Mouse (Mus musculus) adipose tissue, adult 10 weeks (tissue): ENCODE results near the gene Olfr1231. TPM values are rescaled to one million over a fixed set of nuclear protein-coding genes. Genes with fewer than 3 reads are reported as not detected.

Experiments used
- polyA plus RNA-seq: library from polyadenylated mRNA; stranded (reverse); fragments of 350-450 nt; fragmentation: Illumina TruSeq; extraction: RNeasy Lipid Tissue Mini Kit (QIAGEN cat#74804); gene quantifications from one replicate; pipeline ENCODE4 v1.2.3, GENCODE M21; 2014; ENCODE audit warnings: low read depth, low replicate concordance

Gene Olfr1231
- polyA plus RNA-seq = not detected

GRCm38 (mm10) chr2:89306974-89307373 lies at the start of gene Olfr1231:
Gene Olfr1231 (minus strand): TSS chr2:89307074.

DNA sequence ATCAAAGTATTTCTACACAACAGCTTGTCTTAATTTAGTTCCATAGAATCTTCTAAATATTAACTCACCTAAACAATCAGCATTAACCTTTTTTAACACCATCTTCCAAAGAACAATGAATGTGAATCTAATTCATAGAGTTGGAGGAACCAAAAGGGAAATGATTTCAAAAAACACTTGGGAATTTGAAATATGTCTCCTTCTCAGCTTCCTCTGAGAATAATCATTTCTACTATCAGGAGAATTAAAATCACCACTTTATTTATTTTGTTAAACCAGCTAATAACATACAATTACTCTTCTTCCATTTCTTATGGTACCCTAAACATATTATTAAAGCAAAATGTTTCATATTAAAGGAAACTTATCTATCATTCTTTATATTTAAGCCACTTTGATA lies 35.4 kb upstream of the Olfr1231 start, which contains the start of gene Olfr1233:
Gene Olfr1233, minus strand, starts transcription at position 101 of the 400 bp plus-strand sequence.

DNA sequence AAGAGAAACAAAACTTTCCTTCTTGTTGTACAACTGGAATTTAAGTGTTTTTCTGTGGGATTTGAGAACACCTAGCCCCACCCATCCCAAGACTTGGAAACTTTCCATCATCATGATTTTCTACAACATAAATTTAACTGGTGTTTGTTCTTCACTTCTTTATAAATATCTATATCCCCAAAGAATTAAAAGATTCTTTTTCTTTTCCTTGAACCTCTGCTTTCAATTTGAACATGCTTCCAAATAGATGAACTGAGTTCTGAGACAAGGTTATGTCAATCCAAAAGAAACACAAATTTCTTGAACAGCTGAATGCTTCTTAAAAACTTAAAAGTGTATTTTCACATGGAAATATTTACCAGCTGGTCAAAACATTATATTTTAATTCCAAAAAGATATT lies 22.7 kb upstream of the Olfr1231 start, which contains the start of gene Olfr1232:
Gene Olfr1232, minus strand, starts transcription at position 101 of the 400 bp plus-strand sequence.

DNA sequence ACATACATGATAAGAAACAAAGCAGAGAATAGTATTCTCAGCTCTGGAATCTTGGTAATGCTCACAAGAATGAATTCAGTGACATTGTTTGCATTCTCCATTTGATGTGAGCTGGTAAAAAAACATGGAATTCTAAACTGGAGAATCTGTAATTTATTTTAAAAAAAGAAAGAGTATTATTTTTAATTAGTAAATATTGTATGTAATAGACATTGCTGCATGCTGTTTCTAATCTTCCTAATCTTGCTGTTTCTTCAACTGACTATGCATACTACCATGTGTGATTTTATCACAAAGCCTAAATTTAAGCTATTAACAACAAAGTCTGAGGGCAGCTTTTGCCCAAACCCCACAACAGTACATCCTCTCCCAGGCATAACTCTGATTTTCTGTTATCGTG lies 9.7 kb downstream of the Olfr1231 start, which contains the start of gene Olfr1230:
Gene Olfr1230, minus strand, starts transcription at position 101 of the 400 bp plus-strand sequence.

GRCm38 (mm10) chr2:89287914-89288313 lies 19.0 kb downstream of the Olfr1231 start, which contains the start of gene Olfr1229:
Gene Olfr1229 (minus strand): TSS chr2:89288014.

GRCm38 (mm10) chr2:89253962-89254361 lies 52.9 kb downstream of the Olfr1231 start, which contains the start of gene Olfr1228:
Gene Olfr1228 (minus strand): TSS chr2:89254062.

Other genes with a start within 250 kb of the Olfr1231 start
- gene Olfr1218, start 245.9 kb downstream of the Olfr1231 start, polyA plus RNA-seq = not detected
- not detected for gene Olfr1219, start 223.6 kb downstream of the Olfr1231 start, polyA plus RNA-seq
- not detected for gene Olfr1220, start 200.2 kb downstream of the Olfr1231 start, polyA plus RNA-seq
- gene Olfr1221, start 189.8 kb downstream of the Olfr1231 start, polyA plus RNA-seq = not detected
- gene Olfr1222, start 174.0 kb downstream of the Olfr1231 start, polyA plus RNA-seq = not detected
- gene Olfr1223, start 155.5 kb downstream of the Olfr1231 start, polyA plus RNA-seq = not detected
- not detected for gene Olfr1224-ps1, start 143.0 kb downstream of the Olfr1231 start, polyA plus RNA-seq
- not detected for gene Olfr1225, start 132.4 kb downstream of the Olfr1231 start, polyA plus RNA-seq
- not detected for gene Olfr1226, start 107.0 kb downstream of the Olfr1231 start, polyA plus RNA-seq
- gene Olfr1228, start 53.0 kb downstream of the Olfr1231 start, polyA plus RNA-seq = not detected
- not detected for gene Olfr1229, start 19.1 kb downstream of the Olfr1231 start, polyA plus RNA-seq
- gene Olfr1230, start 9.8 kb downstream of the Olfr1231 start, polyA plus RNA-seq = not detected
- not detected for gene Olfr1232, start 22.6 kb upstream of the Olfr1231 start, polyA plus RNA-seq
- not detected for gene Olfr1233, start 35.3 kb upstream of the Olfr1231 start, polyA plus RNA-seq
- gene Olfr1234, start 57.8 kb upstream of the Olfr1231 start, polyA plus RNA-seq = not detected
- not detected for gene Olfr1238, start 102.6 kb upstream of the Olfr1231 start, polyA plus RNA-seq
- not detected for gene Olfr1239, start 113.3 kb upstream of the Olfr1231 start, polyA plus RNA-seq
- gene Olfr1240, start 135.9 kb upstream of the Olfr1231 start, polyA plus RNA-seq = not detected
- gene Olfr1241, start 180.1 kb upstream of the Olfr1231 start, polyA plus RNA-seq = not detected
- not detected for gene Olfr1242, start 191.3 kb upstream of the Olfr1231 start, polyA plus RNA-seq
- not detected for gene Olfr1243, start 224.4 kb upstream of the Olfr1231 start, polyA plus RNA-seq